Mouse (Mus musculus): Measurements from ENCODE around the gene Rasgrp2. TPM values are rescaled to one million over a fixed set of nuclear protein-coding genes. Genes with fewer than 3 reads are reported as not detected.
A peak's percentile ranks its signal among the peaks of the same experiment; 100 is the strongest.

Gene Rasgrp2
- total and polyA plus RNA-seq, 3 experiments: 176 to 233 TPM; not detected in 1

DNA sequence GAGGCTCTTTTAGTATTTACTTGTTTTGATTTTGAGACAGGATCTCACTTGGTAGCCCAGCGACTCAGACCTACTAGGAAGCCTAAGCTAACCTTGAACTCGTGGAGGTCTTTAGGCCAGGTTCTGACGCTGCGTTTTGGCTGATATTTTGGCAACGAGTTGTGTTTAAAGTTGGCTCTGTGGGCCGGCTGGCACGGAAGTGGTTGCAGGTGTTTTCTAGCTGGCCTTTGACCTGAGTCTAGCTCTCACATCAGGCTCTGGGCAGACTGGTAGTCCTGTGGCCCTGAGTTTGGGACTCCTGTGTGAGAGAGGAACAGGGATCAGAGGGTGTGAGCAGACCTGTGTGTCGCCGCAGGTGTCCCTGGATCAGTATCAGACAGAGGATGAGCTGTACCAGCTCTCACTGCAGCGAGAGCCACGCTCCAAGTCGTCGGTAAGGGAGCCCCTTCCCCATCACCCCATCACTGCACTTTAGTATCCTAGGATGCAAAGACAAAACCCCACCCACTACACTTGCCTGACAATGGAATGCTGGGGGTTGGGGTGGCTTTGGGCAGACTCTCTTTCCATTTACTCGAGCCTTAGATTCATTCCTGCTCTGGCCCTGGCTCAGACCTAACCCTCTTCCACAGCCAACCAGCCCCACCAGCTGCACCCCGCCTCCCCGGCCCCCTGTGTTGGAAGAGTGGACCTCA, 8.8 kb downstream of the Rasgrp2 start:
- H3K4me3 ChIP-seq (ENCODE audit: control insufficient read depth in 1 of 2, insufficient read depth in 1 of 2, low read depth in 2 of 2, low read length in 2 of 2): no peak overlapping the region
- no peaks in the 10 kb centered on the region for H3K9me3 ChIP-seq (replicated peaks; ENCODE audit: insufficient read depth, low read length)
- peaks cover 4 to 7% of the 10 kb centered on the region in 2 experiments for H3K36me3 ChIP-seq (ENCODE audit: control insufficient read depth in 1 of 2, insufficient read depth in 2 of 2, low read length in 2 of 2)
- no peak for TF ChIP-seq NRF1 (IDR thresholded peaks at IDR 0.05; ENCODE audit: insufficient read depth, low read depth, low read length, poor library complexity, severe bottlenecking)
- TF ChIP-seq RCOR1 (IDR thresholded peaks at IDR 0.05; ENCODE audit: low read depth, low read length): no peak
- TF ChIP-seq MAX (IDR thresholded peaks at IDR 0.05; ENCODE audit: low read length): no peak
- no peak for TF ChIP-seq NELFE (IDR thresholded peaks at IDR 0.05; ENCODE audit: low read depth, low read length)
- no peak for DNase-seq (ENCODE audit: low read depth, low spot score)
- H3K9ac ChIP-seq (ENCODE audit: control insufficient read depth, low read depth, low read length, poor library complexity, severe bottlenecking): no peak overlapping the region
- no peak overlapping the region for H3K27ac ChIP-seq (ENCODE audit: control insufficient read depth, low read depth, low read length)
- H3K4me1 ChIP-seq (ENCODE audit: control insufficient read depth in 1 of 2, insufficient read depth in 2 of 2, low read length in 2 of 2): peaks cover 0 to 7% of the 10 kb centered on the region in 2 experiments; a peak in 1 of 4 replicates
- no peaks in the 10 kb centered on the region for H3K27me3 ChIP-seq (ENCODE audit: control insufficient read depth in 1 of 2, insufficient read depth in 2 of 2, low read length in 2 of 2)
- no peaks in the 10 kb centered on the region for H3K79me2 ChIP-seq (ENCODE audit: control insufficient read depth, insufficient read depth, low read length, poor library complexity)

- TF ChIP-seq CHD2 (IDR thresholded peaks at IDR 0.05; ENCODE audit: low read length) (no peak), POLR2A (IDR thresholded peaks at IDR 0.05; ENCODE audit: control insufficient read depth in 1 of 2, insufficient read depth in 1 of 2, low read depth in 1 of 2, low read length in 2 of 2, poor library complexity in 1 of 2) (no peak), USF2 (IDR thresholded peaks at IDR 0.05; ENCODE audit: borderline replicate concordance in 1 of 2, insufficient read depth in 1 of 2, low read depth in 1 of 2, low read length in 2 of 2) (no peak), MEF2A (IDR thresholded peaks at IDR 0.05; ENCODE audit: extremely low read depth, insufficient replicate concordance, low read depth, low read length, poor library complexity, severe bottlenecking) (no peak), MXI1 (IDR thresholded peaks at IDR 0.05; ENCODE audit: low read depth, low read length) (no peak), ELF1 (IDR thresholded peaks at IDR 0.05; ENCODE audit: low read depth, low read length) (no peak), NRF1 (IDR thresholded peaks at IDR 0.05; ENCODE audit: insufficient read depth, low read depth, low read length, poor library complexity, severe bottlenecking) (no peak), GATA1 (IDR thresholded peaks at IDR 0.05; ENCODE audit: low read depth, low read length) (no peak), BHLHE40 (IDR thresholded peaks at IDR 0.05; ENCODE audit: borderline replicate concordance, low read depth, low read length) (no peak), POLR2AphosphoS5 (IDR thresholded peaks at IDR 0.05; ENCODE audit: borderline replicate concordance, low read depth, low read length) (no peak), MYB (IDR thresholded peaks at IDR 0.05; ENCODE audit: low read depth, low read length) (no peak), NELFE (IDR thresholded peaks at IDR 0.05; ENCODE audit: low read depth, low read length) (no peak), USF1 (IDR thresholded peaks at IDR 0.05; ENCODE audit: low read depth, low read length) (no peak), POLR2AphosphoS2 (IDR thresholded peaks at IDR 0.05; ENCODE audit: low read length) (no peak), MYC (IDR thresholded peaks at IDR 0.05; ENCODE audit: low read depth, low read length) (no peak), ZNF384 (IDR thresholded peaks at IDR 0.05; ENCODE audit: low read depth, low read length) (no peak), MAFK (IDR thresholded peaks at IDR 0.05; ENCODE audit: borderline replicate concordance, low read depth, low read length) (no peak), TCF12 (IDR thresholded peaks at IDR 0.05; ENCODE audit: low read depth, low read length) (no peak), MAX (IDR thresholded peaks at IDR 0.05; ENCODE audit: low read length) (no peak)
- Histone ChIP-seq H3K9me3 (replicated peaks; ENCODE audit: insufficient read depth, low read length) (no peaks in the 10 kb centered on the region), H3K4me3 (ENCODE audit: control insufficient read depth in 1 of 2, insufficient read depth in 1 of 2, low read depth in 2 of 2, low read length in 2 of 2) (no peak overlapping the region), H3K4me1 (ENCODE audit: control insufficient read depth in 1 of 2, insufficient read depth in 2 of 2, low read length in 2 of 2) (peaks cover 0 to 4% of the 10 kb centered on the region in 2 experiments; a peak in 1 of 4 replicates), H3K27me3 (ENCODE audit: control insufficient read depth in 1 of 2, insufficient read depth in 2 of 2, low read length in 2 of 2) (no peaks in the 10 kb centered on the region), H3K9ac (ENCODE audit: control insufficient read depth, low read depth, low read length, poor library complexity, severe bottlenecking) (no peak overlapping the region), H3K27ac (ENCODE audit: control insufficient read depth, low read depth, low read length) (no peak overlapping the region), H3K79me2 (ENCODE audit: control insufficient read depth, insufficient read depth, low read length, poor library complexity) (no peaks in the 10 kb centered on the region), H3K36me3 (ENCODE audit: control insufficient read depth in 1 of 2, insufficient read depth in 2 of 2, low read length in 2 of 2) (peaks cover 4 to 7% of the 10 kb centered on the region in 2 experiments)
- DNase-seq (ENCODE audit: low read depth, low spot score): peak; percentile 40
Observed at GRCm38 (mm10) chr19:6408749-6409148, 9.6 kb downstream of the Rasgrp2 start.
